Mouse (Mus musculus) lung, postnatal 14 days (tissue): ENCODE data around the gene Gemin8.
A peak's percentile ranks its signal among the peaks of the same experiment; 100 is the strongest.

Experiments used
- DNase-seq: peaks from one replicate; pipeline ENCODE4 v3.0.0; 2021

Gemin8 gene

GRCm38 (mm10) chrX:166169892-166170799 is at the start of gene Gemin8:
TSS of gene Gemin8 (plus strand) at chrX:166170454.
- peak; percentile 95 for DNase-seq

- DNase-seq, result no peak
Measured at GRCm38 (mm10) chrX:166147158-166147846, 23.0 kb upstream of the Gemin8 start.

GRCm38 (mm10) chrX:166162773-166163172 is 7.5 kb upstream of the Gemin8 start:
- no peak for DNase-seq

GRCm38 (mm10) chrX:166167307-166167706 is 2.9 kb upstream of the Gemin8 start:
- DNase-seq, result peak; percentile 42

- no peak for DNase-seq
Measured at GRCm38 (mm10) chrX:166167923-166168322, 2.3 kb upstream of the Gemin8 start.

GRCm38 (mm10) chrX:166170800-166171738 is 815 bp downstream of the Gemin8 start:
- no peak for DNase-seq

GRCm38 (mm10) chrX:166172041-166172440 is 1.8 kb downstream of the Gemin8 start:
- no peak for DNase-seq

GRCm38 (mm10) chrX:166172661-166173060 is 2.4 kb downstream of the Gemin8 start:
- no peak for DNase-seq

GRCm38 (mm10) chrX:166173796-166174195 is 3.5 kb downstream of the Gemin8 start:
- DNase-seq, result no peak

- no peak for DNase-seq
Measured at GRCm38 (mm10) chrX:166177929-166178328, 7.7 kb downstream of the Gemin8 start.

- no peak for DNase-seq
Measured at GRCm38 (mm10) chrX:166183094-166183493, 12.8 kb downstream of the Gemin8 start.

GRCm38 (mm10) chrX:166185327-166185913 is 15.2 kb downstream of the Gemin8 start:
- DNase-seq, result no peak

- no peak for DNase-seq
Measured at GRCm38 (mm10) chrX:166187803-166188202, 17.5 kb downstream of the Gemin8 start.

- DNase-seq, result no peak
Measured at GRCm38 (mm10) chrX:166196327-166196726, 26.1 kb downstream of the Gemin8 start.

GRCm38 (mm10) chrX:166198266-166198665 is 28.0 kb downstream of the Gemin8 start:
- DNase-seq, result no peak

GRCm38 (mm10) chrX:166199812-166200211 is 29.6 kb downstream of the Gemin8 start:
- DNase-seq, result no peak

- no peak for DNase-seq
Measured at GRCm38 (mm10) chrX:166214576-166214975, 44.3 kb downstream of the Gemin8 start.

GRCm38 (mm10) chrX:166216248-166216647 is 46.0 kb downstream of the Gemin8 start:
- DNase-seq, result no peak

GRCm38 (mm10) chrX:166216720-166217119 is 46.5 kb downstream of the Gemin8 start:
- no peak for DNase-seq

- DNase-seq, result no peak
Measured at GRCm38 (mm10) chrX:166219331-166219730, 49.1 kb downstream of the Gemin8 start.

GRCm38 (mm10) chrX:166226856-166227255 is 56.6 kb downstream of the Gemin8 start:
- no peak for DNase-seq

- no peak for DNase-seq
Measured at GRCm38 (mm10) chrX:166229750-166230149, 59.5 kb downstream of the Gemin8 start.
